Mouse (Mus musculus) lung, embryonic 16.5 days (tissue): Measurements from ENCODE around the gene Clybl. TPM values are rescaled to one million over a fixed set of nuclear protein-coding genes. Genes with fewer than 3 reads are reported as not detected.

Source experiments
- ATAC-seq: fragments of 200-750 bp; cut with Nextera tagmentation; 2 replicates; pipeline ENCODE4 v1.8.0; 2017; ENCODE audit warnings: low read depth, mild to moderate bottlenecking, moderate library complexity
- H3K27ac ChIP-seq: fragments of 300-500 bp; sonication (generic); 2 replicates; pipeline ENCODE4 v1.5.1; 2014; ENCODE audit warnings: mild to moderate bottlenecking, control low read depth, low read length
- H3K27me3 ChIP-seq: fragments of 300-500 bp; sonication (generic); 2 replicates; pipeline ENCODE4 v1.6.1; 2014; ENCODE audit warnings: low read depth, low read length, mixed read lengths; ENCODE audit not compliant: control insufficient read depth, insufficient read depth
- H3K36me3 ChIP-seq: fragments of 300-500 bp; sonication (generic); 2 replicates; pipeline ENCODE4 v1.6.1; 2014; ENCODE audit warnings: low read length; ENCODE audit not compliant: control insufficient read depth, insufficient read depth
- H3K4me1 ChIP-seq: fragments of 300-500 bp; sonication (generic); replicated peaks from 2 replicates; pipeline ENCODE4 v1.6.1; 2014; ENCODE audit warnings: low read length, mixed read lengths; ENCODE audit not compliant: control insufficient read depth, insufficient read depth
- H3K4me2 ChIP-seq: fragments of 300-500 bp; sonication (generic); 2 replicates; pipeline ENCODE4 v1.6.1; 2014; ENCODE audit warnings: low read depth, low read length, control low read depth
- H3K4me3 ChIP-seq: fragments of 300-500 bp; sonication (generic); 2 replicates; pipeline ENCODE4 v1.5.1; 2014; ENCODE audit warnings: mild to moderate bottlenecking, low read length, control low read depth
- H3K9ac ChIP-seq: fragments of 300-500 bp; sonication (generic); 2 replicates; pipeline ENCODE4 v1.6.1; 2014; ENCODE audit warnings: low read length, control low read depth
- H3K9me3 ChIP-seq: fragments of 300-500 bp; sonication (generic); 2 replicates; pipeline ENCODE4 v1.6.1; 2016; ENCODE audit warnings: low read length; ENCODE audit not compliant: control insufficient read depth
- WGBS: fragments of 180-500 bp; shearing (Covaris S2); extraction: QIAGEN DNeasy Blood & Tissue Kit; methylation state at CpG from one replicate; pipeline ENCODE4 v1.1.7; 2014; 5-methylcytosine and 5-hydroxymethylcytosine counted together
- polyA plus RNA-seq: library from polyadenylated mRNA; unstranded; fragments of >200 nt; fragmentation: Nextera tagmentation; extraction: Ambion mirVana; gene quantifications from 2 replicates; pipeline ENCODE4 v1.2.1, GENCODE M21; 2015

Gene Clybl
- polyA plus RNA-seq, 1 experiment from 2014 or later, result 22.3 TPM

DNA sequence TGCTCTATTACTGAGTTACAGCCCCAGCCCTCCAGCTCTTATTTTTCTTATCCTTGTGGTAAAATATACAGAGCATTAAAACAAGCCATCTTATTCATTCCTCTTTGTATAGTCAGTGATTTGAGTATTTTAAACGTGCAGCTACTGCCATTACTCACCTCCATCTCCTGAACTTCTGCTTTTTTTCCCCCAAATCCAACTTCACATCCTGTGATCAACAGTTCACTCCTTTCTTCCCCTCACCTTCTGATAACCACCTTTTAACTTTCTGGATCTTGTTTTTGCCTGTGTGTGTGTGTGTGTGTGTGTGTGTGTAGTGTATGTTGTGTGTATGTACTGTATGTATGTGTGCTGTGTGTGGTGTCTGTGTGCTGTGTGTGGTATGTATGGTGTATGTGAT is 122.3 kb downstream of the Clybl start:
- H3K4me1 ChIP-seq, result no peaks in the 10 kb centered on the region; the same call in 1 of the 2 replicates
- H3K9me3 ChIP-seq, result no peaks in the 10 kb centered on the region
- H3K36me3 ChIP-seq, result no peaks in the 10 kb centered on the region
- no peak overlapping the region for H3K27ac ChIP-seq
- no peak overlapping the region for H3K4me2 ChIP-seq
- no peak for ATAC-seq
- no peak overlapping the region for H3K4me3 ChIP-seq
- 36% methylated on average over 1 of the region's 1 CpGs for WGBS
- H3K27me3 ChIP-seq, result no peaks in the 10 kb centered on the region; the same call in 1 of the 2 replicates
- H3K9ac ChIP-seq, result no peak overlapping the region

DNA sequence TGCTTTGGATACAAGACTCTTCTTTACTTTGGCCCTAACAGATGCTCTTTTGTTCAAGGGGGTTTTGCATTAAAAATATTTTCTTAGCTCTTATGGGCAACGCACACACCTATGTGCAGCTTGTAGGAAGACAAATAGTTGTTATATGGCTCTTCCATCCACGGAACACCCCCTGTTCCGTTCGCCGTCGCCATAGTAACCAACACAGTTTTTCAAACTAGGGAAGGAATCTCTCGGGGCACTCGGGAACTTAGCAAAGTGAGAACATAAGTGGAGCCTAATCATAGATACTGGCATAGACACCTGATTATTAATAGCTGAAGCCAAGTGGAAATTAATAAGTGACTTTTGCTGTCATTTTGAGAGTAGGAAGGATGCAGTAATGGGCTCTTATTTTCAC is 123.6 kb downstream of the Clybl start:
- Histone ChIP-seq H3K4me2 (no peak overlapping the region), H3K27me3 (no peaks in the 10 kb centered on the region), H3K4me1 (no peaks in the 10 kb centered on the region; the same call in 1 of the 2 replicates), H3K4me3 (no peak overlapping the region), H3K27ac (no peak overlapping the region), H3K9ac (no peak overlapping the region), H3K36me3 (no peaks in the 10 kb centered on the region), H3K9me3 (no peaks in the 10 kb centered on the region)
- ATAC-seq, result no peak
- WGBS, result 50% methylated on average over 8 of the region's 8 CpGs

DNA sequence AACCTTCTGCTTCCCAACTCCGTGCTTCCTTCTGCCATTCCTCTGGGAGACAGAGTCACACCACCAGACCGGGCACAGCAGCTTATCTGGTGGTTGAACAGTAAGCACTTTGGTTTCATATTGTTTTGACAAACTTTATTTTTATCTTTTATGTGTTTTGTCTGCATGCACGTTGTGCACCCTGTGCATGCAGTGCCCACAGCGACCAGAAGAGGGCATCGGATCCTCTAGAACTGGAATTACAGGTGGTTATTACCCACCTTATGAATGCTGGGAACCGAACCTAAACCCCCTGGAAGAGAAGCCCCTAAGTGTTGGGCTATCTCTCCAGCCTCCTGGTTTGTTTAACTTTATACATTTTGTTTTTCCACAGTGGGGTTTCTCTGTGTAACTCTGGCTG is 130.9 kb downstream of the Clybl start:
- Histone ChIP-seq H3K9me3 (no peaks in the 10 kb centered on the region), H3K27me3 (no peaks in the 10 kb centered on the region), H3K4me1 (no peaks in the 10 kb centered on the region), H3K4me3 (no peak overlapping the region), H3K4me2 (no peak overlapping the region), H3K9ac (no peak overlapping the region), H3K27ac (no peak overlapping the region), H3K36me3 (no peaks in the 10 kb centered on the region)
- ATAC-seq, result no peak
- 91% methylated on average over 6 of the region's 6 CpGs for WGBS

DNA sequence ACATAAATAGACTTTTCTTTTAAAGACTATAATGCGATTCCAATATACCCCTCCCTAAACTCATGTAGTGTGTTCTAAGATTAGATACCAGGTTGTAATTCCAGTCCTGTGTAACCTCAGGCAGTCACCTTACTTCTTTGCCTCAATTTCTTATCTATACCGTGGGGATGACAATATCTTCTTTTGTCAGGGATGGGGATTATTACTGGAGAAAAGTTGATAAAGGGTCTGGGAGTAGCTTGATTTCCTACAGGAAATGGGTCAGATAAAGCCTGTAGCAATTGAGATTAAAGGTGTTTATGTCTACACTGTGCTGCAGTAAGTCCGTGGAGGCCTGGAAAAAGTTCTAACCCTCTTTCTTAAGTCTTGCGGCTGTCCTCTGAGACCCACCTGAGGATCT is 131.8 kb downstream of the Clybl start:
- H3K27me3 ChIP-seq, result no peaks in the 10 kb centered on the region
- no peak overlapping the region for H3K9ac ChIP-seq
- H3K36me3 ChIP-seq, result no peaks in the 10 kb centered on the region
- H3K4me2 ChIP-seq, result no peak overlapping the region
- WGBS, result 75% methylated on average over 4 of the region's 4 CpGs
- H3K9me3 ChIP-seq, result no peaks in the 10 kb centered on the region
- no peak for ATAC-seq
- no peaks in the 10 kb centered on the region for H3K4me1 ChIP-seq
- no peak overlapping the region for H3K4me3 ChIP-seq
- H3K27ac ChIP-seq, result no peak overlapping the region

DNA sequence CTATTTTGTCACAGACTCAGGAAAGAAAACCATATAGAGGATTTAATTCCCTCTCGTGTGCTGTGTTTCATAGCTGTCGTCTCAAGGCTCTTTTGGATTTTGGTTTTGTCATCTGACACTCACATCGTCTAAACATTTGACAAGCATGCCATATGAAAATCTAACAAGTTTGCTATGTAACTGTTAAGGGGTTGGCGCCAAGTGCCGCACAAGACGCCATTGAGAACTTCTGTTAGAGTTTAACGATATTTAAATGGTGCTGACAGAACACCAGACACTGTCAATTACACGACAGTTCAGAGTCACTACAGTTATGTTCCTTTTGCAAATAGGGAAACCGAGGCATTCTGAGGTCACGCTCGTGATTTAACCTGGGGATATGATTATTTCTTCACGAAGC is 134.2 kb downstream of the Clybl start:
- Histone ChIP-seq H3K4me3 (no peak overlapping the region), H3K27ac (no peak overlapping the region), H3K4me2 (no peak overlapping the region), H3K27me3 (no peaks in the 10 kb centered on the region), H3K9me3 (no peaks in the 10 kb centered on the region), H3K9ac (no peak overlapping the region), H3K4me1 (no peaks in the 10 kb centered on the region), H3K36me3 (no peaks in the 10 kb centered on the region)
- no peak for ATAC-seq
- WGBS, result 86% methylated on average over 12 of the region's 12 CpGs

DNA sequence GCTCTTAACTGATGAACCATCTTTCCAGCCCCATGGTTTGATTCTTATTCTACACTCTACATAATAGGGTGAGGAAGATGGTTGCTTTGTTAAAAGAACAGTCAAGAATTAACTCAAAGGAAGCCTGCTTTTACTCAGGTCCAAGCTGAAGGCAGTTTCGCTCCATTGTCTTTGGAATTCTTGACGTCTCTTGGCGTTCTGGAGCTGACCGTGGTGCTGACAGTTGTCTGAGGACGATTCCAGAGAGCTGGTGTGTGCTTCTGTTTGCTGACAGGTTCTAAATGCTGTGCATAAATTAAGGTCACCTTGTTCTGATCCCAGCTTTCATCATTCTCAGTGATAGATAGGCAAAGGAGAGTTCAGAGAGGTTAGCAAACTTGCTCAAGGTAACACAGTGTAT is 140.6 kb downstream of the Clybl start:
- H3K27ac ChIP-seq, result no peak overlapping the region
- no peak overlapping the region for H3K4me3 ChIP-seq
- H3K27me3 ChIP-seq, result no peaks in the 10 kb centered on the region
- H3K36me3 ChIP-seq, result no peaks in the 10 kb centered on the region
- no peak overlapping the region for H3K4me2 ChIP-seq
- 17% methylated on average over 5 of the region's 5 CpGs for WGBS
- no peaks in the 10 kb centered on the region for H3K9me3 ChIP-seq
- no peak overlapping the region for H3K9ac ChIP-seq
- H3K4me1 ChIP-seq, result no peaks in the 10 kb centered on the region
- no peak for ATAC-seq

DNA sequence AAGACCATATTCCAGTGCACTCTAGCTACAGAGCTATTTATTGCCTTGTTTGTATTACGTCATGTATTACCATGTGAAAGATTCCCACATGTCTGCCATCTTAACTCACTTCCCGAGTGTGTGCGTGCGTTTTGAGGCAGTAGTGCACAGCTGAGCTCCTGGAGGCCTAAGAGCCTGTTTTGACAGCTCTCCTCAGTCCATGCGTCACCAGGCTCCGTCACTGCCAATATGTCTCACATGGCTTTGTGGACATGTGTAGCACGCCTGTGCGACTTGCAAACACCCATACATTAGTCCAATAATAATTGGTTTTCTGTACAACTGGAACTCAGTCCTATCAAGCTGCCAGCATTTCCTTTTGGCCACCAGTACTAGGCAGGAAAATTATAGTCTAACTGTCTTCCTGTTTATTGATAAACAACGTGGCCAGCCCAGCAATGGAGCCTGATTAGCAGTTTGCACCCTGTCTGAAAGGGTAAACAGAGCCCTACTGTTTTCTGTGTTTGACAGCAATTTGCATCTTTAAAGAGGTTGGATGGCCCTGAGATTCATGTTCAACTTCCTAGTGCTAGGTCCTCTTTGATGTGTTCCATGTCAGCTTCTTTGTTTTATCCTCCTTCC is 142.4 kb downstream of the Clybl start:
- H3K9ac ChIP-seq, result no peak overlapping the region
- H3K4me1 ChIP-seq, result no peaks in the 10 kb centered on the region
- no peaks in the 10 kb centered on the region for H3K27me3 ChIP-seq
- H3K36me3 ChIP-seq, result no peaks in the 10 kb centered on the region
- no peak for ATAC-seq
- no peaks in the 10 kb centered on the region for H3K9me3 ChIP-seq
- no peak overlapping the region for H3K27ac ChIP-seq
- no peak overlapping the region for H3K4me2 ChIP-seq
- H3K4me3 ChIP-seq, result no peak overlapping the region
- WGBS, result 64% methylated on average over 9 of the region's 9 CpGs

GRCm38 (mm10) chr14:122330136-122330535 is 148.6 kb downstream of the Clybl start:
- Histone ChIP-seq H3K9me3 (no peaks in the 10 kb centered on the region), H3K9ac (no peak overlapping the region), H3K4me1 (no peaks in the 10 kb centered on the region), H3K27ac (no peak overlapping the region), H3K4me2 (no peak overlapping the region), H3K36me3 (no peaks in the 10 kb centered on the region), H3K27me3 (no peaks in the 10 kb centered on the region), H3K4me3 (no peak overlapping the region)
- 78% methylated on average over 9 of the region's 9 CpGs for WGBS
- no peak for ATAC-seq

GRCm38 (mm10) chr14:122330716-122331115 is 149.2 kb downstream of the Clybl start:
- Histone ChIP-seq H3K9me3 (no peaks in the 10 kb centered on the region), H3K4me2 (no peak overlapping the region), H3K9ac (no peak overlapping the region), H3K27ac (no peak overlapping the region), H3K36me3 (no peaks in the 10 kb centered on the region), H3K27me3 (no peaks in the 10 kb centered on the region), H3K4me1 (no peaks in the 10 kb centered on the region), H3K4me3 (no peak overlapping the region)
- WGBS, result 83% methylated on average over 2 of the region's 2 CpGs
- no peak for ATAC-seq
